Mouse (Mus musculus) lung, postnatal 0 days (tissue): ENCODE measurements around the gene Ssh1. TPM values are rescaled to one million over a fixed set of nuclear protein-coding genes. Genes with fewer than 3 reads are reported as not detected.

Source experiments
- ATAC-seq: fragments of 200-750 bp; cut with Nextera tagmentation; 2 replicates; pipeline ENCODE4 v1.8.0; 2017; ENCODE audit warnings: moderate library complexity
- DNase-seq: peaks from one replicate; pipeline ENCODE4 v3.0.0-alpha.2; 2016; ENCODE audit warnings: low spot score
- H3K27ac ChIP-seq: fragments of 300-500 bp; sonication (generic); 2 replicates; pipeline ENCODE4 v1.5.1; 2014; ENCODE audit warnings: antibody characterized with exemption, mild to moderate bottlenecking, low read length, mixed read lengths
- H3K27me3 ChIP-seq: fragments of 300-500 bp; sonication (generic); replicated peaks from 2 replicates; pipeline ENCODE4 v1.6.1; 2014; ENCODE audit warnings: low read length, mixed read lengths; ENCODE audit not compliant: insufficient read depth
- H3K36me3 ChIP-seq: fragments of 300-500 bp; sonication (generic); 2 replicates; pipeline ENCODE4 v1.6.1; 2014; ENCODE audit warnings: low read length, mixed read lengths; ENCODE audit not compliant: insufficient read depth
- H3K4me1 ChIP-seq: fragments of 300-500 bp; sonication (generic); 2 replicates; pipeline ENCODE4 v1.6.1; 2014; ENCODE audit warnings: antibody characterized with exemption, low read depth, low read length, mixed read lengths; ENCODE audit not compliant: insufficient read depth
- H3K4me2 ChIP-seq: fragments of 300-500 bp; sonication (generic); replicated peaks from 2 replicates; pipeline ENCODE4 v1.6.1; 2014; ENCODE audit warnings: low read depth, mild to moderate bottlenecking, low read length, moderate library complexity, mixed read lengths
- H3K4me3 ChIP-seq: fragments of 300-500 bp; sonication (generic); 2 replicates; pipeline ENCODE4 v1.5.1; 2014; ENCODE audit warnings: low read depth, low read length
- H3K9ac ChIP-seq: fragments of 300-500 bp; sonication (generic); replicated peaks from 2 replicates; pipeline ENCODE4 v1.6.1; 2014; ENCODE audit warnings: low read depth, mild to moderate bottlenecking
- H3K9me3 ChIP-seq: fragments of 300-500 bp; sonication (generic); 2 replicates; pipeline ENCODE4 v1.6.1; 2016; ENCODE audit warnings: low read length, mixed read lengths
- CTCF ChIP-seq: IDR thresholded peaks from 2 replicates; pipeline ENCODE4 v1.5.1; 2016; ENCODE audit warnings: antibody characterized with exemption, mild to moderate bottlenecking
- EP300 ChIP-seq: IDR thresholded peaks from 2 replicates; pipeline ENCODE4 v1.6.1; 2016; ENCODE audit warnings: antibody characterized with exemption, mild to moderate bottlenecking, control low read depth
- WGBS: fragments of 180-500 bp; shearing (Covaris S2); extraction: QIAGEN DNeasy Blood & Tissue Kit; methylation state at CpG from one replicate; pipeline ENCODE4 v1.1.7; 2014; 5-methylcytosine and 5-hydroxymethylcytosine counted together
- polyA plus RNA-seq: library from polyadenylated mRNA; unstranded; fragments of >200 nt; fragmentation: Nextera tagmentation; extraction: Ambion mirVana; gene quantifications from 2 replicates; pipeline ENCODE4 v1.2.1, GENCODE M21; 2015

The Ssh1 gene
- polyA plus RNA-seq, 1 experiment from 2014 or later, result 13.2 TPM

GRCm38 (mm10) chr5:114032161-114032763 lies 38.6 kb upstream of the Ssh1 start:
- no peak overlapping the region for H3K4me3 ChIP-seq
- H3K36me3 ChIP-seq, result no peaks in the 10 kb centered on the region
- H3K27me3 ChIP-seq, result no peaks in the 10 kb centered on the region
- H3K4me2 ChIP-seq, result no peak overlapping the region
- 80% methylated on average over 3 of the region's 3 CpGs for WGBS
- H3K27ac ChIP-seq, result no peak overlapping the region
- no peak overlapping the region for H3K9ac ChIP-seq
- H3K9me3 ChIP-seq, result no peaks in the 10 kb centered on the region
- no peaks in the 10 kb centered on the region for H3K4me1 ChIP-seq
- ATAC-seq (no peak), DNase-seq (no peak)
- no peak for TF ChIP-seq EP300
- TF ChIP-seq CTCF, result no peak

DNA sequence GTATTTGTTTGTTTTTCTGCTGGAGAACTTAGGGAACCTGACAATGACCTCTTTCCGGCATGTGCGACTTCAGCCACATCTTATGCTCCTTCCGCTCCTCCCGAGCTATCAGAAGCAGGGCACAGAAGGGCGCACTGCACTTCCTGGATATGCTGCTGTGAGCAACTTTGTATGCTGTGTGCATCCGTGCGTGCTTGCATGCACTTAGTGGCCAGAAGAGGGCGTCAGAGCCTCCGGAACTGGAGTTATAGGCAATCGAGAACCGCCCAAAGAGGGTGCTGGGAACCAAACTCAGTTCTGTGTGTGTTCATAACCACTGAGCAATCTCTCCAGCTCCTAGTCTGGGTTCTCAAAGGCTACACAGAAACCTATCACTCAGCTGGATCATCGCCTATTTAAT lies 37.0 kb upstream of the Ssh1 start:
- H3K36me3 ChIP-seq, result no peaks in the 10 kb centered on the region
- H3K9me3 ChIP-seq, result no peaks in the 10 kb centered on the region
- no peaks in the 10 kb centered on the region for H3K27me3 ChIP-seq
- no peak for DNase-seq
- no peak overlapping the region for H3K4me3 ChIP-seq
- H3K27ac ChIP-seq, result no peak overlapping the region
- no peak for ATAC-seq
- WGBS, result 85% methylated on average over 12 of the region's 12 CpGs
- H3K4me1 ChIP-seq, result no peaks in the 10 kb centered on the region
- H3K4me2 ChIP-seq, result no peak overlapping the region
- no peak for TF ChIP-seq EP300
- no peak overlapping the region for H3K9ac ChIP-seq

DNA sequence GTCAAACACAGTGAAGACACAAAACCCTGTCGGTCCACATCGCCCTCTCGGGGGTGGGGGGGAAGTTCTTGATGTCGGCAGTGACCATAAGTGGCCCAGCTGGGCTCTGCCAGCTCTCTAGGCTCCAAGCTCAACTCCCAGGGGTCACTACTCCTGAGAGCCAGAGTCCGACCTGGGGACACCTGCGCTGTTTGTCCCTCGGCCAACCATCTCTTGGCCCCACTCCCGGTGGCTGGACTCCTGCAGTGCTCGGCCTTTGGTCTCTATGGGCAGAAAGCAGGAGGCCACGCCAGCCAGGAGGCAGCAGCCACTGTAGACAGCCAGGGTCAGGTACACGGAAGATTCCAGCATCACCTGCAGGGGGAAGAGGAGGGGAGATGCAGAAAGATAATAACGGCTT lies 34.4 kb upstream of the Ssh1 start:
- Histone ChIP-seq H3K27me3 (no peaks in the 10 kb centered on the region), H3K9me3 (no peaks in the 10 kb centered on the region), H3K27ac (no peak overlapping the region), H3K4me1 (no peaks in the 10 kb centered on the region), H3K36me3 (no peaks in the 10 kb centered on the region), H3K4me2 (no peak overlapping the region), H3K4me3 (no peak overlapping the region), H3K9ac (no peak overlapping the region)
- ATAC-seq (no peak), DNase-seq (no peak)
- WGBS, result 78% methylated on average over 12 of the region's 12 CpGs
- TF ChIP-seq EP300, result no peak
- TF ChIP-seq CTCF, result no peak

DNA sequence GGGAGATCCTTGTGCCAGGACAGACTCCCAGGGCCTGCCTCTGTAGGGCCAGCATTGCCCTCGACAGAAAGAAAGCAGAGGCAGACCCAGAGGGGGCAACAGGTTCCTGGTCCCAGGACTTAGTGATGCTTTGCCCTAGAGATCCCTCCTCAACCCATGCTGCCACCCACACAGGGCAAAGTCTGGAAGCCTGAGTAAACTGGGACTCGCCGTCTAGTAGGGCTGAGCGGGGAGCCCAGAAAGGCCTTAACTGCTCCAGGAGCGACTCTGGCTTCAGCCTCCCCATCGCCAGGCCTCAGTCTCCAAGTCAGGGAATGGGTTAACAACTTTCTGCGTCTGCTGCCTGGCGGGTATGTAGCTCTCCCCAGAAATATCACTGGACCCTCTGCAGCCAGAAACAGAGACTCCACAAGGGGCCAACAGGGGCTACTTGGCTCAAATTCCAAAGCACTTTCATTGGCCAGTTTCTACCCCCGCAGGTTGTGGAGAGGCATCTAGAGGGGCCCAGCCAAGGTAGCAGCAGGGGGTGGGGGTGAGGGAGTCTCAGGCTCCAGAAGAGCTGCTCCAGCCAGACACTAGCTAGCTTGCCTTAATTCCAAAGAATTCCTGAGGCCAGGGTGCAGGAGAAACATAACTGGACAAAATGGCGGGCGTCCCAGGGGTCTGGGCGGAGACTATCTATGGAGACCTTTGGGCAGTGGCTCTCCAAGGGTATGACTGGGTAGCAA lies 33.7 kb upstream of the Ssh1 start:
- 80% methylated on average over 12 of the region's 12 CpGs for WGBS
- H3K27ac ChIP-seq, result no peak overlapping the region
- H3K36me3 ChIP-seq, result no peaks in the 10 kb centered on the region
- no peak overlapping the region for H3K4me3 ChIP-seq
- H3K9ac ChIP-seq, result no peak overlapping the region
- ATAC-seq (no peak), DNase-seq (no peak)
- H3K4me2 ChIP-seq, result no peak overlapping the region
- no peaks in the 10 kb centered on the region for H3K27me3 ChIP-seq
- TF ChIP-seq CTCF (no peak), EP300 (no peak)
- no peaks in the 10 kb centered on the region for H3K4me1 ChIP-seq
- no peaks in the 10 kb centered on the region for H3K9me3 ChIP-seq

DNA sequence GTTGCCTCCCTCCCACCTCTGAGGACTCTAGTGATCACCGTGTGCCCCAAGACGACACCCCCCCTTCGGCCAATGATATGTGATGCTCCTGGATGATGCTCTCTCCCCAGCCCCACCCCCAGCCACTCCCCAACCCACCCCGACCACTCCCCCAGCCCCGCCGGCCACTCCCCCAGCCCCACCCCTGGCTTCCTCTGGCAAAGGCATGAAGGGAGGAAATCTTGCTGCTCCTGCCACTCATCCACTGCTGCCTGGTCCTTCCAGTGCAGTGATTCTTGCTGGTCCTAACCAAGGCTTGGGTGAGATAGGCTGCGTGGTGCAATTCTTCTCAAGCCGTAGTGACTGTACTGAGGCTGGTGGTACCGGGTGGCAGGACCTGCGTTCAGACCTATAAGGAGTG lies 31.2 kb upstream of the Ssh1 start:
- Histone ChIP-seq H3K9ac (no peak overlapping the region), H3K36me3 (no peaks in the 10 kb centered on the region), H3K4me2 (no peak overlapping the region), H3K27me3 (no peaks in the 10 kb centered on the region), H3K9me3 (no peaks in the 10 kb centered on the region), H3K4me1 (no peaks in the 10 kb centered on the region), H3K4me3 (no peak overlapping the region), H3K27ac (no peak overlapping the region)
- ATAC-seq (peak; percentile 16; the same call in 1 of the 2 replicates), DNase-seq (peak; percentile 15)
- 10% methylated on average over 10 of the region's 10 CpGs for WGBS
- no peak for TF ChIP-seq EP300
- TF ChIP-seq CTCF, result no peak

DNA sequence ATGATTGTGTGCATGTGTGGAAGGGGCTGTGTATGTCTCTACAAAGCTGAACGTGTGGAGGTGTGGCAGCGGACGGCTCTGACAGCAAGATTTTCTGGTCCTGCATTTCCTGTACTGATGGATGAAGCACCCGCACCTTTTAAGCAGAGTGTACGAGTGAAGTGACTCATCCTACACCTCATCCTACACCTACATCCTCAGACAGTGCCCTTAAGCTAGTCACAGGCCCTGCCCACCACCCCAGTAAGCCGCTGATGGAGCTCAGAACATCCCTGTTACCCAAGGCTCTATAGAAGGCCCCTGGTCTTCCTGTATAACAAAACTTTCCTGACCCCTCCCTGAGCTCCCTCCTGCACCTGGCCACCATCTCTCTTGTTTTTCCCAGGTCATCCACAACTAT lies 30.7 kb upstream of the Ssh1 start:
- no peaks in the 10 kb centered on the region for H3K4me1 ChIP-seq
- ATAC-seq, result no peak
- H3K9me3 ChIP-seq, result no peaks in the 10 kb centered on the region
- H3K27ac ChIP-seq, result no peak overlapping the region
- H3K4me2 ChIP-seq, result no peak overlapping the region
- 52% methylated on average over 6 of the region's 6 CpGs for WGBS
- no peaks in the 10 kb centered on the region for H3K36me3 ChIP-seq
- TF ChIP-seq EP300, result no peak
- TF ChIP-seq CTCF, result no peak
- H3K4me3 ChIP-seq, result no peak overlapping the region
- H3K9ac ChIP-seq, result no peak overlapping the region
- DNase-seq, result no peak
- H3K27me3 ChIP-seq, result no peaks in the 10 kb centered on the region
